Mouse (Mus musculus): ENCODE measurements at regions not wholly inside any gene's neighbourhood (a gene's known extent, or its start where the extent isn't known, plus 50 kb on each side); places are given as distances from the start of the nearest gene placed in this dataset.

- H3K36me3 ChIP-seq (ENCODE audit: control insufficient read depth, insufficient read depth, low read length): no peaks in the 10 kb centered on the region
- no peak for DNase-seq
- no peak for TF ChIP-seq CTCF (IDR thresholded peaks at IDR 0.05)
- TF ChIP-seq POLR2A (IDR thresholded peaks at IDR 0.05; ENCODE audit: insufficient read depth, low read depth, low read length): no peak
- no peak for TF ChIP-seq EP300 (IDR thresholded peaks at IDR 0.05; ENCODE audit: insufficient read depth, low read depth, low read length)
- no peaks in the 10 kb centered on the region for H3K27me3 ChIP-seq (ENCODE audit: control insufficient read depth, insufficient read depth, low read length)
- WGBS: 71% methylated on average over 2 of the region's 2 CpGs
- no peaks in the 10 kb centered on the region for H3K4me1 ChIP-seq (ENCODE audit: control insufficient read depth, insufficient read depth, low read length)
- no peak overlapping the region for H3K4me3 ChIP-seq
- no peaks in the 10 kb centered on the region for H3K79me2 ChIP-seq (replicated peaks; ENCODE audit: control insufficient read depth, insufficient read depth, low read length)
- H3K27ac ChIP-seq: no peak overlapping the region
- intact Hi-C loops (cut with DNase I): no loop called here
- no peak overlapping the region for H3K9ac ChIP-seq (ENCODE audit: low read depth, low read length)
Observed at GRCm38 (mm10) chr5:28970404-28970803, 225.4 kb upstream of the Rnf32 start.

- intact Hi-C loops (cut with DNase I): no loop called here
- H3K27ac ChIP-seq: no peak overlapping the region
- DNase-seq: peak; percentile 9 to 23
Observed at GRCm38 (mm10) chr5:28955036-28955435, 240.8 kb upstream of the Rnf32 start.

GRCm38 (mm10) chr5:28947465-28947864 lies 248.3 kb upstream of the Rnf32 start:
- WGBS: 47% methylated on average over 4 of the region's 4 CpGs
- Histone ChIP-seq H3K9ac (ENCODE audit: low read depth, low read length) (no peak overlapping the region), H3K27ac (no peak overlapping the region), H3K4me1 (ENCODE audit: control insufficient read depth, insufficient read depth, low read length) (no peaks in the 10 kb centered on the region), H3K79me2 (replicated peaks; ENCODE audit: control insufficient read depth, insufficient read depth, low read length) (no peaks in the 10 kb centered on the region), H3K27me3 (ENCODE audit: control insufficient read depth, insufficient read depth, low read length) (no peaks in the 10 kb centered on the region), H3K36me3 (ENCODE audit: control insufficient read depth, insufficient read depth, low read length) (no peaks in the 10 kb centered on the region), H3K4me3 (no peak overlapping the region)
- no peak for DNase-seq
- TF ChIP-seq POLR2A (IDR thresholded peaks at IDR 0.05; ENCODE audit: insufficient read depth, low read depth, low read length) (no peak), CTCF (IDR thresholded peaks at IDR 0.05) (no peak), EP300 (IDR thresholded peaks at IDR 0.05; ENCODE audit: insufficient read depth, low read depth, low read length) (no peak)
- intact Hi-C loops (cut with DNase I): no loop called here

More at GRCm38 (mm10) chr5:28955036-28955435, 240.8 kb upstream of the Rnf32 start:
- Histone ChIP-seq H3K36me3 (ENCODE audit: control insufficient read depth, insufficient read depth, low read length) (no peaks in the 10 kb centered on the region), H3K4me1 (ENCODE audit: control insufficient read depth, insufficient read depth, low read length) (no peaks in the 10 kb centered on the region), H3K9ac (ENCODE audit: low read depth, low read length) (no peak overlapping the region), H3K4me3 (no peak overlapping the region), H3K79me2 (replicated peaks; ENCODE audit: control insufficient read depth, insufficient read depth, low read length) (no peaks in the 10 kb centered on the region), H3K27me3 (ENCODE audit: control insufficient read depth, insufficient read depth, low read length) (no peaks in the 10 kb centered on the region)
- TF ChIP-seq POLR2A (IDR thresholded peaks at IDR 0.05; ENCODE audit: insufficient read depth, low read depth, low read length) (no peak), EP300 (IDR thresholded peaks at IDR 0.05; ENCODE audit: insufficient read depth, low read depth, low read length) (no peak), CTCF (IDR thresholded peaks at IDR 0.05) (no peak)

- Histone ChIP-seq H3K36me3 (ENCODE audit: control insufficient read depth, insufficient read depth, low read length) (no peaks in the 10 kb centered on the region), H3K79me2 (replicated peaks; ENCODE audit: control insufficient read depth, insufficient read depth, low read length) (no peaks in the 10 kb centered on the region), H3K27me3 (ENCODE audit: control insufficient read depth, insufficient read depth, low read length) (no peaks in the 10 kb centered on the region), H3K27ac (no peak overlapping the region), H3K4me1 (ENCODE audit: control insufficient read depth, insufficient read depth, low read length) (no peaks in the 10 kb centered on the region), H3K9ac (ENCODE audit: low read depth, low read length) (no peak overlapping the region), H3K4me3 (no peak overlapping the region)
- intact Hi-C loops (cut with DNase I): no loop called here
- WGBS: 69% methylated on average over 13 of the region's 13 CpGs
- DNase-seq: no peak
- TF ChIP-seq CTCF (IDR thresholded peaks at IDR 0.05): no peak
- no peak for TF ChIP-seq POLR2A (IDR thresholded peaks at IDR 0.05; ENCODE audit: insufficient read depth, low read depth, low read length)
Observed at GRCm38 (mm10) chr5:28943571-28944316, 252.0 kb upstream of the Rnf32 start.

GRCm38 (mm10) chr5:28940972-28941371 lies 254.8 kb upstream of the Rnf32 start:
- Histone ChIP-seq H3K27ac (no peak overlapping the region), H3K79me2 (replicated peaks; ENCODE audit: control insufficient read depth, insufficient read depth, low read length) (no peaks in the 10 kb centered on the region), H3K27me3 (ENCODE audit: control insufficient read depth, insufficient read depth, low read length) (no peaks in the 10 kb centered on the region), H3K4me1 (ENCODE audit: control insufficient read depth, insufficient read depth, low read length) (no peaks in the 10 kb centered on the region), H3K9ac (ENCODE audit: low read depth, low read length) (no peak overlapping the region), H3K4me3 (no peak overlapping the region), H3K36me3 (ENCODE audit: control insufficient read depth, insufficient read depth, low read length) (no peaks in the 10 kb centered on the region)
- WGBS: 82% methylated on average over 5 of the region's 5 CpGs
- DNase-seq: no peak
- TF ChIP-seq POLR2A (IDR thresholded peaks at IDR 0.05; ENCODE audit: insufficient read depth, low read depth, low read length) (no peak), CTCF (IDR thresholded peaks at IDR 0.05) (no peak), EP300 (IDR thresholded peaks at IDR 0.05; ENCODE audit: insufficient read depth, low read depth, low read length) (no peak)
- intact Hi-C loops (cut with DNase I): no loop called here

GRCm38 (mm10) chr5:28919296-28920063 lies 276.3 kb upstream of the Rnf32 start:
- H3K9ac ChIP-seq (ENCODE audit: low read depth, low read length): no peak overlapping the region
- intact Hi-C loops (cut with DNase I): no loop called here
- WGBS: 70% methylated on average over 4 of the region's 4 CpGs
- no peak overlapping the region for H3K4me3 ChIP-seq
- no peaks in the 10 kb centered on the region for H3K36me3 ChIP-seq (ENCODE audit: control insufficient read depth, insufficient read depth, low read length)
- no peaks in the 10 kb centered on the region for H3K27me3 ChIP-seq (ENCODE audit: control insufficient read depth, insufficient read depth, low read length)
- no peak overlapping the region for H3K27ac ChIP-seq
- DNase-seq: no peak
- no peak for TF ChIP-seq POLR2A (IDR thresholded peaks at IDR 0.05; ENCODE audit: insufficient read depth, low read depth, low read length)
- TF ChIP-seq CTCF (IDR thresholded peaks at IDR 0.05): no peak
- TF ChIP-seq EP300 (IDR thresholded peaks at IDR 0.05; ENCODE audit: insufficient read depth, low read depth, low read length): no peak
- H3K4me1 ChIP-seq (ENCODE audit: control insufficient read depth, insufficient read depth, low read length): no peaks in the 10 kb centered on the region
- no peaks in the 10 kb centered on the region for H3K79me2 ChIP-seq (replicated peaks; ENCODE audit: control insufficient read depth, insufficient read depth, low read length)

All from heart, adult 2 months (tissue).